Mouse (Mus musculus): ENCODE data around the gene Zbtb2.

Gene Zbtb2

GRCm38 (mm10) chr10:4332228-4332979 lies 55.5 kb downstream of the Zbtb2 start:
- DNase-seq: no peak

- no peak for DNase-seq
Measured at GRCm38 (mm10) chr10:4327716-4328115, 60.2 kb downstream of the Zbtb2 start.

GRCm38 (mm10) chr10:4325562-4325961 lies 62.3 kb downstream of the Zbtb2 start:
- no peak for DNase-seq

- no peak for DNase-seq
Measured at GRCm38 (mm10) chr10:4323885-4324284, 64.0 kb downstream of the Zbtb2 start.

Data from lung, adult 18-20 months (tissue).